Mouse (Mus musculus) frontal cortex, postnatal 10 days (tissue): ENCODE data around the gene Pcmtd2.
"Not testable (repeated sequence)": the region's sequence is repeated elsewhere in the genome, so short reads cannot be mapped to it uniquely, and the experiment has no call there.

Experiments
- DNase-seq, 2 experiments: peaks; one replicate each; pipeline ENCODE4 v3.0.0; 2022; ENCODE audit warnings: low spot score in 2 of 2, mixed read lengths in 1 of 2

Gene Pcmtd2

GRCm38 (mm10) chr2:181837372-181838292 lies at the start of gene Pcmtd2:
Pcmtd2 (plus strand) TSS chr2:181837854.
- peak; percentile 87 to 88 for DNase-seq

- no peak for DNase-seq
Measured at GRCm38 (mm10) chr2:181789396-181789795, 48.3 kb upstream of the Pcmtd2 start.

- not testable (repeated sequence) for DNase-seq
Measured at GRCm38 (mm10) chr2:181793186-181793585, 44.5 kb upstream of the Pcmtd2 start.

GRCm38 (mm10) chr2:181795641-181796130 lies 42.0 kb upstream of the Pcmtd2 start:
- DNase-seq, result peak; percentile 18 to 59

- no peak for DNase-seq
Measured at GRCm38 (mm10) chr2:181797672-181798071, 40.0 kb upstream of the Pcmtd2 start.

- no peak for DNase-seq
Measured at GRCm38 (mm10) chr2:181829032-181829650, 8.5 kb upstream of the Pcmtd2 start.

- DNase-seq, result no peak
Measured at GRCm38 (mm10) chr2:181832745-181833144, 4.9 kb upstream of the Pcmtd2 start.

GRCm38 (mm10) chr2:181838293-181838680 lies 633 bp downstream of the Pcmtd2 start:
- no peak for DNase-seq

GRCm38 (mm10) chr2:181845709-181846394 lies 8.2 kb downstream of the Pcmtd2 start:
- no peak for DNase-seq

- DNase-seq, result peak; percentile 95
Measured at GRCm38 (mm10) chr2:181863791-181864535, 26.3 kb downstream of the Pcmtd2 start, which contains the start of gene Polr3k. Polr3k (plus strand) TSS chr2:181864337.

- no peak for DNase-seq
Measured at GRCm38 (mm10) chr2:181864536-181864860, 26.8 kb downstream of the Pcmtd2 start.

- DNase-seq, result peak; percentile 33 to 68
Measured at GRCm38 (mm10) chr2:181866931-181867330, 29.3 kb downstream of the Pcmtd2 start.

- DNase-seq, result no peak
Measured at GRCm38 (mm10) chr2:181871039-181871438, 33.4 kb downstream of the Pcmtd2 start.

GRCm38 (mm10) chr2:181878903-181879302 lies 41.2 kb downstream of the Pcmtd2 start:
- DNase-seq, result no peak

- no peak for DNase-seq
Measured at GRCm38 (mm10) chr2:181883022-181883749, 45.5 kb downstream of the Pcmtd2 start.
